Mouse (Mus musculus) cerebral cortex, adult 2 months (tissue): ENCODE results near the gene Tyms.

Experiments used
- WGBS: fragments of 180-500 bp; shearing (Covaris S2); methylation state at CpG from one replicate; pipeline ENCODE4 v1.1.7; 2018; 5-methylcytosine and 5-hydroxymethylcytosine counted together

Gene Tyms

GRCm38 (mm10) chr5:30103340-30103739, 29.9 kb upstream of the Tyms start:
- WGBS = 89% methylated on average over 3 of the region's 3 CpGs

- 93% methylated on average over 1 of the region's 1 CpGs for WGBS
These were observed 24.8 kb upstream of the Tyms start for GRCm38 (mm10) chr5:30098260-30098659.

GRCm38 (mm10) chr5:30095731-30096130, 22.3 kb upstream of the Tyms start:
- 65% methylated on average over 6 of the region's 6 CpGs for WGBS

- WGBS = 66% methylated on average over 2 of the region's 2 CpGs
These were observed 21.0 kb upstream of the Tyms start for GRCm38 (mm10) chr5:30094399-30094798.

GRCm38 (mm10) chr5:30092701-30093100, 19.3 kb upstream of the Tyms start:
- WGBS = 74% methylated on average over 13 of the region's 13 CpGs

- 73% methylated on average over 3 of the region's 3 CpGs for WGBS
These were observed 1.0 kb downstream of the Tyms start for GRCm38 (mm10) chr5:30072377-30072776.

- 76% methylated on average over 6 of the region's 6 CpGs for WGBS
These were observed 1.7 kb downstream of the Tyms start for GRCm38 (mm10) chr5:30071677-30072076.

- 76% methylated on average over 6 of the region's 6 CpGs for WGBS
These were observed 5.7 kb downstream of the Tyms start for GRCm38 (mm10) chr5:30067726-30068125.

GRCm38 (mm10) chr5:30059607-30060006, 13.8 kb downstream of the Tyms start:
- 69% methylated on average over 5 of the region's 5 CpGs for WGBS

- 73% methylated on average over 6 of the region's 6 CpGs for WGBS
These were observed 15.1 kb downstream of the Tyms start for GRCm38 (mm10) chr5:30058216-30058731.

GRCm38 (mm10) chr5:30039841-30040240, 33.6 kb downstream of the Tyms start:
- WGBS = 73% methylated on average over 4 of the region's 4 CpGs

GRCm38 (mm10) chr5:30039324-30039723, 34.1 kb downstream of the Tyms start:
- 90% methylated on average over 5 of the region's 5 CpGs for WGBS

- 96% methylated on average over 2 of the region's 2 CpGs for WGBS
These were observed 36.3 kb downstream of the Tyms start for GRCm38 (mm10) chr5:30037111-30037510.

GRCm38 (mm10) chr5:30035862-30036261, 37.6 kb downstream of the Tyms start:
- WGBS = 82% methylated on average over 4 of the region's 4 CpGs

- WGBS = 70% methylated on average over 2 of the region's 2 CpGs
These were observed 58.8 kb downstream of the Tyms start for GRCm38 (mm10) chr5:30014580-30014979.

- 16% methylated on average over 16 of the region's 16 CpGs for WGBS
These were observed 60.5 kb downstream of the Tyms start, which contains the start of gene Il6 for GRCm38 (mm10) chr5:30012726-30013503. TSS of gene Il6 (plus strand) at chr5:30013114.
